ENCODE assay signal across 21 mouse cellular contexts in genomic region chr19:32213577-32213976, GRCm38 (mm10).
A peak's percentile ranks its signal among the peaks of the same experiment; 100 is the strongest.
DNase-seq lines count a peak whose midpoint lies in the region; ATAC-seq and TF ChIP-seq lines count a peak whose summit lies in the region.
"Had no signal": no experiment of that assay in that cellular context is flagged by ENCODE, and none has a peak within 500 bp of the region (broad histone marks: within the 10 kb centered on the region; RNA-seq: fewer than 3 reads in every experiment).

No protein-coding gene starts in this region.

- 17% methylated on average over 3 of the region's 3 CpGs for WGBS in heart, adult 2 months
- 76% methylated on average over 3 of the region's 3 CpGs for WGBS in kidney, embryonic 15.5 days
- WGBS in liver, embryonic 15.5 days (ENCODE audit: insufficient replicate concordance): 69% methylated on average over 3 of the region's 3 CpGs
- 78% methylated on average over 3 of the region's 3 CpGs for WGBS in liver, embryonic 12.5 days (ENCODE audit: insufficient replicate concordance)
- WGBS in small intestine, adult 2 months: 25% methylated on average over 3 of the region's 3 CpGs

- no peak for TF ChIP-seq CTCF in heart, adult 2 months (IDR thresholded peaks at IDR 0.05)
- TF ChIP-seq CTCF in small intestine, adult 2 months (IDR thresholded peaks at IDR 0.05; ENCODE audit: extremely low read depth, insufficient read length, insufficient replicate concordance, low read depth, low read length): no peak

- no peak overlapping the region for H3K4me2 ChIP-seq in kidney, embryonic 15.5 days
- no peak overlapping the region for H3K4me2 ChIP-seq in liver, embryonic 15.5 days
- H3K4me2 ChIP-seq in liver, embryonic 12.5 days: no peak overlapping the region
- H3K4me2 ChIP-seq: forebrain, embryonic 13.5 days; hindbrain, embryonic 14.5 days had no signal

- no peaks in the 10 kb centered on the region; the same call in 1 of the 2 replicates for H3K79me2 ChIP-seq in heart, adult 2 months (replicated peaks; ENCODE audit: control insufficient read depth, insufficient read depth, low read length)

- H3K27me3 ChIP-seq in heart, adult 2 months (ENCODE audit: control insufficient read depth, insufficient read depth, low read length): no peaks in the 10 kb centered on the region
- no peaks in the 10 kb centered on the region for H3K27me3 ChIP-seq in kidney, embryonic 15.5 days
- no peaks in the 10 kb centered on the region for H3K27me3 ChIP-seq in liver, embryonic 15.5 days
- H3K27me3 ChIP-seq in liver, embryonic 12.5 days (replicated peaks): no peaks in the 10 kb centered on the region
- H3K27me3 ChIP-seq in small intestine, adult 2 months (ENCODE audit: control insufficient read depth, insufficient read depth, low read length): no peaks in the 10 kb centered on the region

- H3K36me3 ChIP-seq in heart, adult 2 months (ENCODE audit: control insufficient read depth, insufficient read depth, low read length): peaks cover 3% of the 10 kb centered on the region; the same call in 1 of the 2 replicates
- no peaks in the 10 kb centered on the region for H3K36me3 ChIP-seq in kidney, embryonic 15.5 days
- peaks cover 5% of the 10 kb centered on the region; the same call in 1 of the 2 replicates for H3K36me3 ChIP-seq in liver, embryonic 15.5 days (replicated peaks)
- peaks cover 19% of the 10 kb centered on the region; the same call in 1 of the 2 replicates for H3K36me3 ChIP-seq in liver, embryonic 12.5 days
- H3K36me3 ChIP-seq in small intestine, adult 2 months (ENCODE audit: control insufficient read depth, insufficient read depth, low read length): no peaks in the 10 kb centered on the region
- H3K36me3 ChIP-seq: midbrain, embryonic 10.5 days had no signal

- H3K9ac ChIP-seq in heart, adult 2 months (ENCODE audit: low read depth, low read length): no peak overlapping the region
- no peak overlapping the region for H3K9ac ChIP-seq in kidney, embryonic 15.5 days
- H3K9ac ChIP-seq in liver, embryonic 15.5 days: no peak overlapping the region
- no peak overlapping the region for H3K9ac ChIP-seq in liver, embryonic 12.5 days
- H3K9ac ChIP-seq: forebrain, embryonic 13.5 days; hindbrain, embryonic 14.5 days; liver, embryonic 14.5 days had no signal

- no peak for TF ChIP-seq EP300 in heart, adult 2 months (IDR thresholded peaks at IDR 0.05; ENCODE audit: insufficient read depth, low read depth, low read length)

- no peak for ATAC-seq in kidney, embryonic 15.5 days (replicated peaks; ENCODE audit: low FRiP score)
- ATAC-seq in liver, embryonic 15.5 days (ENCODE audit: insufficient read depth): no peak
- no peak for ATAC-seq in liver, embryonic 12.5 days
- ATAC-seq: CD4-positive, CD25-positive, alpha-beta regulatory T cell, adult 4 months; forebrain, embryonic 13.5 days; inflammation-experienced regulatory T-cells, adult 6 months; lung, postnatal 0 days; midbrain, embryonic 16.5 days had no signal

- intact Hi-C loops in heart, adult 2 months (cut with DNase I): loop anchor here (5.0 kb wide), 4 partner anchors 41 to 174 kb away; partner anchors contain the start of gene Sgms1
- intact Hi-C loops in heart, postnatal 36 days (cut with DNase I): loop anchor here (5.0 kb wide), 2 partner anchors 109 to 174 kb away; partner anchors contain the start of gene Sgms1

- peaks cover 13% of the 10 kb centered on the region for H3K4me1 ChIP-seq in heart, adult 2 months (ENCODE audit: control insufficient read depth, insufficient read depth, low read length)
- peaks cover 17% of the 10 kb centered on the region for H3K4me1 ChIP-seq in kidney, embryonic 15.5 days
- peaks cover 60% of the 10 kb centered on the region for H3K4me1 ChIP-seq in liver, embryonic 15.5 days (replicated peaks)
- H3K4me1 ChIP-seq in liver, embryonic 12.5 days: peaks cover 50% of the 10 kb centered on the region
- peaks cover 20% of the 10 kb centered on the region; the same call in 1 of the 2 replicates for H3K4me1 ChIP-seq in small intestine, adult 2 months (ENCODE audit: control insufficient read depth, insufficient read depth, insufficient read length, low read length)

- H3K4me3 ChIP-seq in heart, adult 2 months: no peak overlapping the region
- H3K4me3 ChIP-seq in kidney, embryonic 15.5 days (replicated peaks): no peak overlapping the region
- no peak overlapping the region for H3K4me3 ChIP-seq in liver, embryonic 15.5 days (replicated peaks)
- no peak overlapping the region for H3K4me3 ChIP-seq in liver, embryonic 12.5 days
- H3K4me3 ChIP-seq in small intestine, adult 2 months (ENCODE audit: low read depth, low read length): no peak overlapping the region
- H3K4me3 ChIP-seq: forebrain, embryonic 13.5 days; midbrain, embryonic 10.5 days; myocyte had no signal

- DNase-seq in heart, adult 2 months: no peak
- DNase-seq in heart, postnatal 36 days: no peak
- DNase-seq in kidney, adult 11 months: peak; percentile 39
- no peak for DNase-seq in lung, postnatal 25 days (ENCODE audit: low spot score)
- DNase-seq: adrenal gland, postnatal 25 days; cerebellum, adult 9-10 months; layer of hippocampus, postnatal 36 days; thymus, postnatal 25 days had no signal

- peak overlapping the region; percentile 36 for H3K27ac ChIP-seq in heart, adult 2 months
- no peak overlapping the region for H3K27ac ChIP-seq in kidney, embryonic 15.5 days
- H3K27ac ChIP-seq in liver, embryonic 15.5 days (replicated peaks): 0 out of 2 replicates have a peak overlapping the region, but pooled peaks have one; percentile 21
- H3K27ac ChIP-seq in liver, embryonic 12.5 days: no peak overlapping the region
- H3K27ac ChIP-seq in small intestine, adult 2 months (ENCODE audit: insufficient read depth, low read depth, low read length): 0 out of 2 replicates have a peak overlapping the region, but pooled peaks have one; percentile 6
- H3K27ac ChIP-seq: forebrain, embryonic 13.5 days; hindbrain, embryonic 14.5 days; liver, embryonic 14.5 days; midbrain, embryonic 10.5 days had no signal

- H3K9me3 ChIP-seq in kidney, embryonic 15.5 days (replicated peaks): no peaks in the 10 kb centered on the region
- no peaks in the 10 kb centered on the region for H3K9me3 ChIP-seq in liver, embryonic 15.5 days (replicated peaks)
- no peaks in the 10 kb centered on the region for H3K9me3 ChIP-seq in liver, embryonic 12.5 days (replicated peaks)
- H3K9me3 ChIP-seq: forebrain, embryonic 13.5 days; midbrain, embryonic 10.5 days had no signal

- TF ChIP-seq POLR2A in heart, adult 2 months (IDR thresholded peaks at IDR 0.05; ENCODE audit: insufficient read depth, low read depth, low read length): no peak
- no peak for TF ChIP-seq POLR2A in small intestine, adult 2 months (IDR thresholded peaks at IDR 0.05; ENCODE audit: low read depth, low read length)

Comparison
In these comparisons a context has a peak if more than half of its experiments do, and no peak if none do; other contexts are left out.
1. H3K27ac ChIP-seq: peak in heart, adult 2 months (single experiment), liver, embryonic 15.5 days (single experiment) and small intestine, adult 2 months (single experiment); none in kidney, embryonic 15.5 days (single experiment) and liver, embryonic 12.5 days (single experiment).